Mouse (Mus musculus) erythroblast, embryonic 14.5 days (primary cell): ENCODE results near the gene Stat6. TPM values are rescaled to one million over a fixed set of nuclear protein-coding genes. Genes with fewer than 3 reads are reported as not detected.

Source experiments
- H3K27me3 ChIP-seq: 2 replicates; pipeline ENCODE4 v1.6.1; 2012; ENCODE audit warnings: inconsistent platforms; ENCODE audit not compliant: control insufficient read depth
- H3K36me3 ChIP-seq: 2 replicates; pipeline ENCODE4 v1.6.1; 2012; ENCODE audit warnings: mild to moderate bottlenecking, inconsistent platforms; ENCODE audit not compliant: control insufficient read depth
- H3K4me1 ChIP-seq: 2 replicates; pipeline ENCODE4 v1.6.1; 2012; ENCODE audit warnings: inconsistent platforms; ENCODE audit not compliant: control insufficient read depth
- H3K4me3 ChIP-seq: replicated peaks from 2 replicates; pipeline ENCODE3; 2012; ENCODE audit warnings: moderate library complexity, mild to moderate bottlenecking, inconsistent platforms
- H3K9me3 ChIP-seq: 2 replicates; pipeline ENCODE4 v1.6.1; 2012; ENCODE audit warnings: low read length, inconsistent platforms, mixed read lengths; ENCODE audit not compliant: control insufficient read depth
- GATA1 ChIP-seq: IDR thresholded peaks from 2 replicates; pipeline ENCODE4 v1.6.1; 2012; ENCODE audit warnings: low read length, inconsistent platforms, mixed read lengths
- TAL1 ChIP-seq: IDR thresholded peaks from 3 replicates; pipeline ENCODE4 v1.6.1; 2012; ENCODE audit warnings: low read length, inconsistent platforms, mixed read lengths
- polyA plus RNA-seq: library from polyadenylated mRNA; stranded (reverse); fragments of >175 nt; gene quantifications from 2 replicates; pipeline ENCODE4 v1.2.3, GENCODE M21; 2012

Gene Stat6
- polyA plus RNA-seq, 1 experiment: 1.2 TPM

- H3K4me1 ChIP-seq: peaks cover 43% of the 10 kb centered on the region
- TF ChIP-seq TAL1 (no peak), GATA1 (no peak)
- peaks cover 8% of the 10 kb centered on the region; the same call in 1 of the 2 replicates for H3K36me3 ChIP-seq
- H3K4me3 ChIP-seq: peak overlapping the region; percentile 57
- peaks cover 87% of the 10 kb centered on the region for H3K27me3 ChIP-seq
- peaks cover 4% of the 10 kb centered on the region; the same call in 1 of the 2 replicates for H3K9me3 ChIP-seq
Observed at GRCm38 (mm10) chr10:127665366-127666181, 22.8 kb downstream of the Stat6 start.

GRCm38 (mm10) chr10:127666501-127667268 lies 23.9 kb downstream of the Stat6 start, which contains the start of gene Nemp1:
Nemp1 (plus strand) TSS chr10:127666901.
- Histone ChIP-seq H3K27me3 (peaks cover 83% of the 10 kb centered on the region), H3K9me3 (peaks cover 4% of the 10 kb centered on the region; the same call in 1 of the 2 replicates), H3K4me1 (peaks cover 39% of the 10 kb centered on the region), H3K36me3 (peaks cover 8% of the 10 kb centered on the region; the same call in 1 of the 2 replicates), H3K4me3 (peak within 1 kb of the TSS; percentile 57)
- TF ChIP-seq TAL1 (no peak), GATA1 (no peak)

GRCm38 (mm10) chr10:127667269-127668092 lies 24.7 kb downstream of the Stat6 start:
- H3K4me3 ChIP-seq: peak overlapping the region; percentile 34
- H3K27me3 ChIP-seq: peaks cover 76% of the 10 kb centered on the region
- TF ChIP-seq TAL1 (no peak), GATA1 (no peak)
- H3K36me3 ChIP-seq: peaks cover 8% of the 10 kb centered on the region; the same call in 1 of the 2 replicates
- peaks cover 4% of the 10 kb centered on the region; the same call in 1 of the 2 replicates for H3K9me3 ChIP-seq
- peaks cover 33% of the 10 kb centered on the region for H3K4me1 ChIP-seq

GRCm38 (mm10) chr10:127668093-127669050 lies 25.6 kb downstream of the Stat6 start, which contains the start of gene Nab2:
Nab2 (minus strand) TSS chr10:127668568.
- H3K4me3 ChIP-seq: peak within 1 kb of the TSS; percentile 34
- peaks cover 4% of the 10 kb centered on the region; the same call in 1 of the 2 replicates for H3K9me3 ChIP-seq
- H3K4me1 ChIP-seq: peaks cover 28% of the 10 kb centered on the region
- peaks cover 67% of the 10 kb centered on the region for H3K27me3 ChIP-seq
- H3K36me3 ChIP-seq: peaks cover 4% of the 10 kb centered on the region; the same call in 1 of the 2 replicates
- TF ChIP-seq GATA1: no peak
- TF ChIP-seq TAL1: no peak

GRCm38 (mm10) chr10:127669170-127669569 lies 26.4 kb downstream of the Stat6 start:
- Histone ChIP-seq H3K4me3 (no peak overlapping the region), H3K27me3 (peaks cover 59% of the 10 kb centered on the region), H3K4me1 (peaks cover 25% of the 10 kb centered on the region), H3K36me3 (peaks cover 4% of the 10 kb centered on the region; the same call in 1 of the 2 replicates), H3K9me3 (peaks cover 4% of the 10 kb centered on the region; the same call in 1 of the 2 replicates)
- TF ChIP-seq TAL1: no peak
- no peak for TF ChIP-seq GATA1

GRCm38 (mm10) chr10:127670185-127670584 lies 27.4 kb downstream of the Stat6 start:
- TF ChIP-seq GATA1 (no peak), TAL1 (no peak)
- Histone ChIP-seq H3K36me3 (no peaks in the 10 kb centered on the region), H3K9me3 (peaks cover 6% of the 10 kb centered on the region; the same call in 1 of the 2 replicates), H3K4me3 (no peak overlapping the region), H3K27me3 (peaks cover 49% of the 10 kb centered on the region), H3K4me1 (peaks cover 27% of the 10 kb centered on the region)

GRCm38 (mm10) chr10:127671276-127671675 lies 28.5 kb downstream of the Stat6 start:
- Histone ChIP-seq H3K9me3 (peaks cover 6% of the 10 kb centered on the region; the same call in 1 of the 2 replicates), H3K36me3 (no peaks in the 10 kb centered on the region), H3K4me1 (peaks cover 26% of the 10 kb centered on the region), H3K27me3 (peaks cover 38% of the 10 kb centered on the region), H3K4me3 (no peak overlapping the region)
- TF ChIP-seq GATA1: no peak
- TF ChIP-seq TAL1: no peak
